Mouse (Mus musculus) heart, embryonic 11.5 days (tissue): ENCODE measurements around the gene Ckm. TPM values are rescaled to one million over a fixed set of nuclear protein-coding genes. Genes with fewer than 3 reads are reported as not detected.

ENCODE experiments used
- ATAC-seq: fragments of 200-750 bp; cut with Nextera tagmentation; replicated peaks from 2 replicates; pipeline ENCODE4 v1.8.0; 2017; ENCODE audit warnings: moderate library complexity; ENCODE audit not compliant: insufficient number of reproducible peaks, low FRiP score, low TSS enrichment
- H3K27ac ChIP-seq: fragments of 300-500 bp; sonication (generic); 2 replicates; pipeline ENCODE4 v1.5.1; 2014; ENCODE audit warnings: mild to moderate bottlenecking, low read depth, low read length
- H3K27me3 ChIP-seq: fragments of 300-500 bp; sonication (generic); 2 replicates; pipeline ENCODE4 v1.6.1; 2014; ENCODE audit warnings: mild to moderate bottlenecking, low read length, mixed read lengths; ENCODE audit not compliant: control insufficient read depth, insufficient read depth
- H3K36me3 ChIP-seq: fragments of 300-500 bp; sonication (generic); 2 replicates; pipeline ENCODE4 v1.6.1; 2014; ENCODE audit warnings: mild to moderate bottlenecking, low read length, moderate library complexity, mixed read lengths; ENCODE audit not compliant: control insufficient read depth, insufficient read depth
- H3K4me1 ChIP-seq: fragments of 300-500 bp; sonication (generic); 2 replicates; pipeline ENCODE4 v1.6.1; 2014; ENCODE audit warnings: low read length; ENCODE audit not compliant: control insufficient read depth, insufficient read depth
- H3K4me2 ChIP-seq: fragments of 300-500 bp; sonication (generic); 2 replicates; pipeline ENCODE4 v1.6.1; 2014; ENCODE audit warnings: mild to moderate bottlenecking, moderate library complexity
- H3K4me3 ChIP-seq: fragments of 300-500 bp; sonication (generic); 2 replicates; pipeline ENCODE4 v1.5.1; 2014; ENCODE audit warnings: low read depth, low read length
- H3K9ac ChIP-seq: fragments of 300-500 bp; sonication (generic); 2 replicates; pipeline ENCODE4 v1.6.1; 2014; ENCODE audit warnings: mild to moderate bottlenecking, low read depth, low read length, moderate library complexity
- H3K9me3 ChIP-seq: fragments of 300-500 bp; sonication (generic); replicated peaks from 2 replicates; pipeline ENCODE4 v1.6.1; 2016; ENCODE audit warnings: low read length; ENCODE audit not compliant: control insufficient read depth
- WGBS: fragments of 180-500 bp; shearing (Covaris S2); extraction: QIAGEN DNeasy Blood & Tissue Kit; methylation state at CpG from one replicate; pipeline ENCODE4 v1.1.7; 2014; ENCODE audit not compliant: insufficient replicate concordance; 5-methylcytosine and 5-hydroxymethylcytosine counted together
- polyA plus RNA-seq: library from polyadenylated mRNA; unstranded; fragments of >200 nt; fragmentation: Nextera tagmentation; extraction: Ambion mirVana; gene quantifications from 2 replicates; pipeline ENCODE4 v1.2.1, GENCODE M21; 2014

The Ckm gene
- polyA plus RNA-seq, 1 experiment from 2014 or later, result 11.0 TPM

DNA sequence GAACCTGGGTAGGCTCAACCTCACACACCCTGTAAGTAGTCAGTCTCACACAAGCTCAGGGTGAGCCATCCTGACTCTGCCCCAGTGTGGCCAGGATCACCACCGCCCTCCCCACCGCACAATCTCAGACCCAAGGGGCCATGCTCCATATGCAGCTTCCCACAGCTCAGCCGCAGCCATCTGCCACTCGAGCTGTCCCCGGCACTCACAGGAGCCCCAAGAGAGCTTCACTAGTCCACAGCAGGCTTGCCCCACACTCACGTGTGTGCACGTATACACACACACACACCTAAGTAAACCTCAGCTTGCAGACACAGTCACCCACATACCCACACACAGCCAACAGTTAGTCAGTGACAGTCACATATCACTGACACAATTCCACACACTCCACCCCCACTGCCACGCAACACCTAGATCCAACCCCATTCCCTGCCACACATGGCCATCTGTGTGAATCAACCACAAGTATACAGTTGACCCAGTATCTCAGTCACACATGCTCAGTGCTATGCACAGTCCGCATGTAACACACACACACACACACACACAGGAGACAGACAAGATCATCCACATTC lies 2.0 kb upstream of the Ckm start:
- WGBS, result 78% methylated on average over 9 of the region's 9 CpGs
- no peak for ATAC-seq
- no peak overlapping the region for H3K4me3 ChIP-seq
- peaks cover 45% of the 10 kb centered on the region for H3K27me3 ChIP-seq
- H3K9ac ChIP-seq, result 0 out of 2 replicates have a peak overlapping the region, but pooled peaks have one; percentile 16
- no peaks in the 10 kb centered on the region for H3K36me3 ChIP-seq
- peaks cover 5% of the 10 kb centered on the region for H3K9me3 ChIP-seq
- no peak overlapping the region for H3K27ac ChIP-seq
- 0 out of 2 replicates have a peak, but pooled peaks cover 8% of the 10 kb centered on the region for H3K4me1 ChIP-seq
- H3K4me2 ChIP-seq, result no peak overlapping the region

DNA sequence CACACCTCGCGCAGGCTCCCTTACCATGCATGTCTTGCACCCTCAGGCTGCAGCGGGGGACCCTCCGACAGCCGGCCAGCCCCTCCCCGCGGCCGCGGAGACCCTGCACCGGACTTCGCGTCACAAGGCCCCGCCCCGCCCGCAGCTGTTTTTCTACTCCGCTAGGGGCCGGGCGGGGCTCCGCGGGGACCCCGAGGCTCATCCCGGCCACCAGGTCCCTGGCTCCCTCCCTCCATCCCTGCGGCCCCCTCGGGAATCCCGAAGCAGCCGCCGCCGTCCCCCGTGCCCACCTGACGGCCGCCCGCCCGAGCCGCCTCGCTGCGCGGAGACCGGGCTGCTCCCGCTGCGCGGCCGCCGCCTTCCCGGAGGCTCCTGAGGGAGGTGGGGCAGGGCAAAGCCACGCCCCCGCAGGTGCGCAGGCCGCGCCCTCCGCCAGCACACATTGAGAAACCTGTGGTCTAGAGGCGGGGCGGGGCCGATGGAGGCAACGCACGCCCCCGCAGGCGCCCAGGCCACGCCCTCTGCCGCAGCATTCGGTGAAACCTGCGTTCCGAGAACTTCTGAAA lies 762 bp upstream of the Ckm start, which contains the start of gene Klc3:
Gene Klc3 (minus strand): TSS at position 374 of the 566 bp plus-strand sequence.
- under 1% methylated on average over 62 of the region's 62 CpGs for WGBS
- peak within 1 kb of the TSS; percentile 65 for H3K9ac ChIP-seq
- H3K4me3 ChIP-seq, result peak within 1 kb of the TSS; percentile 72
- no peaks in the 10 kb centered on the region for H3K36me3 ChIP-seq
- peak within 1 kb of the TSS; percentile 99 for H3K4me2 ChIP-seq
- peaks cover 5% of the 10 kb centered on the region for H3K9me3 ChIP-seq
- no peak within 1 kb of the TSS for H3K27ac ChIP-seq
- ATAC-seq, result peak; percentile 65; the same call in 1 of the 2 replicates
- peaks cover 45% of the 10 kb centered on the region for H3K27me3 ChIP-seq
- 0 out of 2 replicates have a peak, but pooled peaks cover 8% of the 10 kb centered on the region for H3K4me1 ChIP-seq

DNA sequence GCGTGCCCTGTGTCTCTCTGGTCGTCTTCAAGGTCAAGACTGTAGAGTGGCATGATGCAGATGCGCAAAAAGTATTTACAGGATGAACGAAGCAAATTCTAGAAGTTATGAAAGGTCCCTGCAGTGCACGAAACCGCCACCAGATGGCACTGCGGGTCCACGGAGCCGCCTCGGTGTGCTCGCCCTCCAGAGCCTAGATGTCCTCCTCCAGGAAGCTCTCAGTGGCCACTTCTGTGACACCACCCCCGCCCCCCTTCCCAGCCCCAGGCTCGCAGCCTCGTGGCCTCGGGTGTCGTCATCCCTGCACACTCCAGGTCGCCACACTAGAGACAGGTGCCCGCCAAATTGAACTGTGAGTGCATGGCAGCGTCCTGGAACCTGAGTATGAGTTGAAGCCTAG lies 841 bp downstream of the Ckm start:
- H3K9ac ChIP-seq, result 0 out of 2 replicates have a peak overlapping the region, but pooled peaks have one; percentile 39
- 4% methylated on average over 19 of the region's 19 CpGs for WGBS
- no peaks in the 10 kb centered on the region for H3K36me3 ChIP-seq
- peak overlapping the region; percentile 55 for H3K4me2 ChIP-seq
- no peak overlapping the region for H3K4me3 ChIP-seq
- H3K4me1 ChIP-seq, result peaks cover 14% of the 10 kb centered on the region
- H3K27ac ChIP-seq, result no peak overlapping the region
- peaks cover 5% of the 10 kb centered on the region for H3K9me3 ChIP-seq
- peaks cover 33% of the 10 kb centered on the region for H3K27me3 ChIP-seq
- no peak for ATAC-seq

DNA sequence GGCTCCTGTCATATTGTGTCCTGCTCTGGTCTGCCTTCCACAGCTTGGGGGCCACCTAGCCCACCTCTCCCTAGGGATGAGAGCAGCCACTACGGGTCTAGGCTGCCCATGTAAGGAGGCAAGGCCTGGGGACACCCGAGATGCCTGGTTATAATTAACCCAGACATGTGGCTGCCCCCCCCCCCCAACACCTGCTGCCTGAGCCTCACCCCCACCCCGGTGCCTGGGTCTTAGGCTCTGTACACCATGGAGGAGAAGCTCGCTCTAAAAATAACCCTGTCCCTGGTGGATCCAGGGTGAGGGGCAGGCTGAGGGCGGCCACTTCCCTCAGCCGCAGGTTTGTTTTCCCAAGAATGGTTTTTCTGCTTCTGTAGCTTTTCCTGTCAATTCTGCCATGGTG lies 5.2 kb downstream of the Ckm start:
- peak; percentile 51 for ATAC-seq
- Histone ChIP-seq H3K9ac (peak overlapping the region; percentile 49; the same call in 1 of the 2 replicates), H3K4me1 (peaks cover 22% of the 10 kb centered on the region), H3K4me2 (peak overlapping the region; percentile 37), H3K36me3 (no peaks in the 10 kb centered on the region), H3K9me3 (no peaks in the 10 kb centered on the region), H3K4me3 (no peak overlapping the region), H3K27me3 (peaks cover 5% of the 10 kb centered on the region; the same call in 1 of the 2 replicates), H3K27ac (peak overlapping the region; percentile 80)
- WGBS, result 22% methylated on average over 6 of the region's 6 CpGs

DNA sequence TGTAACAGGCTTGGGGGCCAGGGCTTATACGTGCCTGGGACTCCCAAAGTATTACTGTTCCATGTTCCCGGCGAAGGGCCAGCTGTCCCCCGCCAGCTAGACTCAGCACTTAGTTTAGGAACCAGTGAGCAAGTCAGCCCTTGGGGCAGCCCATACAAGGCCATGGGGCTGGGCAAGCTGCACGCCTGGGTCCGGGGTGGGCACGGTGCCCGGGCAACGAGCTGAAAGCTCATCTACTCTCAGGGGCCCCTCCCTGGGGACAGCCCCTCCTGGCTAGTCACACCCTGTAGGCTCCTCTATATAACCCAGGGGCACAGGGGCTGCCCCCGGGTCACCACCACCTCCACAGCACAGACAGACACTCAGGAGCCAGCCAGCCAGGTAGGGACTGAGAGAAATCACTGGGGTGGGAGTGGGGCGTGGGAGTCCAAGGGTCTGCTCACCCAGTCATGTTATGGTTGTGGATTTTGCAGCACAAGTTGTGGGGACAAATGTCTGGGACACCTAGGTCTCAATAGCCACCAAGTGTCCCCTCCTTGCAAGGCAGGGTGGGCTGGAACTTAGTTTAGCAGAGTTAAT lies 6.3 kb downstream of the Ckm start:
- no peaks in the 10 kb centered on the region for H3K9me3 ChIP-seq
- no peaks in the 10 kb centered on the region for H3K36me3 ChIP-seq
- H3K4me1 ChIP-seq, result peaks cover 22% of the 10 kb centered on the region
- no peak overlapping the region for H3K27ac ChIP-seq
- H3K4me2 ChIP-seq, result no peak overlapping the region
- peaks cover 4% of the 10 kb centered on the region; the same call in 1 of the 2 replicates for H3K27me3 ChIP-seq
- no peak overlapping the region for H3K4me3 ChIP-seq
- 65% methylated on average over 11 of the region's 11 CpGs for WGBS
- no peak overlapping the region for H3K9ac ChIP-seq
- ATAC-seq, result no peak

DNA sequence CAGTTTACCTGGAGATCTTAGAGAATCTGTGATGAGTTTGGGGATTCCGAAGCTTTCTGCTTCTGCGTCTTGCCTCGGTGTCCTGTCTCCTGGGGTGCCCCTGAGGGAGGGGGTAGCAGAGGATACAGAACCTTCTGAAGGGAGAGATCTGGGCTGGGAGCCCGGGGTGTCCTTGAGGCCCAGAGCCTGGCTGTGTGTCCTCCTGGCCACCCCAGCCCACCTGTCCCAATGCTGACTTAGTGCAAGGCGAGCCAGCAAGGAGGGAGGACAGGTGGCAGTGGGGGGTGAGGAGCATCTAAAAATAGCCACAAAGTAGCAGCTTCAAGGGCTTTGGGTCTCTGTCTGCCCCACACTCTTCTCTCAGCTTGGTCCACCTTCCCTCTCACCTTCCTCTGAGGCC lies 7.2 kb downstream of the Ckm start:
- Histone ChIP-seq H3K27me3 (peaks cover 5% of the 10 kb centered on the region; the same call in 1 of the 2 replicates), H3K4me1 (peaks cover 23% of the 10 kb centered on the region), H3K4me2 (no peak overlapping the region), H3K27ac (0 out of 2 replicates have a peak overlapping the region, but pooled peaks have one; percentile 22), H3K4me3 (0 out of 2 replicates have a peak overlapping the region, but pooled peaks have one; percentile 5), H3K36me3 (no peaks in the 10 kb centered on the region), H3K9me3 (no peaks in the 10 kb centered on the region), H3K9ac (no peak overlapping the region)
- 75% methylated on average over 5 of the region's 5 CpGs for WGBS
- ATAC-seq, result no peak

DNA sequence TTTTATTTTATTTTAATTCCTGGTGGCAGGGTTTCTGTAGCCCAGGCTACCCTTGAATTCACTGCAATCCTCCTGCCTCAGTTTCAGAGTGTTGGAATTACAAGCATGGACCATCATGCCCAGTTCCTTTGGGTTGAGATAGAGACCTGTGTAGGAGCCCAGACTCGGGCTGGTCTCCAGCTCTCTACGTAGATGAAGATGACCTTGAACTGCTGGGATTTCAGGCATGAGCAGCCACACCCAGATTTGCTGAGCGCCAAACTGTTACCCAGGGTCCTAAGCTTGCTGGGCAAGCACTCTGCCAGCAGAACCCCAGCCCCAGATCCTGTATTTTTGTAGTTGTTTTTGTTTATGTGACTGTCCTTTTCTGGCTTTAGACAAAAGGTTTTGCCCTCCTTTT lies 8.9 kb downstream of the Ckm start:
- H3K4me3 ChIP-seq, result no peak overlapping the region
- peaks cover 10% of the 10 kb centered on the region for H3K27me3 ChIP-seq
- ATAC-seq, result no peak
- no peak overlapping the region for H3K9ac ChIP-seq
- peaks cover 27% of the 10 kb centered on the region for H3K4me1 ChIP-seq
- H3K36me3 ChIP-seq, result no peaks in the 10 kb centered on the region
- no peak overlapping the region for H3K4me2 ChIP-seq
- 78% methylated on average over 3 of the region's 3 CpGs for WGBS
- no peaks in the 10 kb centered on the region for H3K9me3 ChIP-seq
- no peak overlapping the region for H3K27ac ChIP-seq

DNA sequence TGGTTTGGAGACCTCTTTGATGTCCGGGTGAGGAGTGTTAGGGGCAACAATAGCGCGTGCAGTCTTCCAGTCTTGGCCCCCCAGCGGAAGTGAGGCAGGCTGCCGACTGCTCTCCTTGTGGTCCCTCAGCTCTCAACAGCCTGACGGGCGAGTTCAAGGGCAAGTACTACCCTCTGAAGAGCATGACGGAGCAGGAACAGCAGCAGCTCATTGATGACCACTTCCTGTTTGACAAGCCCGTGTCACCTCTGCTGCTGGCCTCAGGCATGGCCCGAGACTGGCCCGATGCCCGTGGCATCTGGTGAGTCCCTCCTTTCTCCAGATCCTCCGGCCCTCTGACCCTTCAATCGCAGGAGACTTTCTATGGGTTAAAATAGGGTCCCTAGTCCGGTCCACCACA lies 12.0 kb downstream of the Ckm start:
- no peak overlapping the region for H3K4me3 ChIP-seq

More for the DNA sequence above, 12.0 kb downstream of the Ckm start:
- ATAC-seq, result no peak
- Histone ChIP-seq H3K9me3 (no peaks in the 10 kb centered on the region), H3K27me3 (peaks cover 29% of the 10 kb centered on the region), H3K36me3 (no peaks in the 10 kb centered on the region), H3K4me2 (0 out of 2 replicates have a peak overlapping the region, but pooled peaks have one; percentile 0), H3K4me1 (0 out of 2 replicates have a peak, but pooled peaks cover 12% of the 10 kb centered on the region), H3K27ac (no peak overlapping the region), H3K9ac (no peak overlapping the region)
- WGBS, result 61% methylated on average over 15 of the region's 15 CpGs
